Mouse (Mus musculus): Measurements from ENCODE around the gene Ccl22.
A peak's percentile ranks its signal among the peaks of the same experiment; 100 is the strongest.

The Ccl22 gene

GRCm38 (mm10) chr8:94745476-94746184 lies at the start of gene Ccl22:
Gene Ccl22 (plus strand): TSS chr8:94745590.
- no peak for DNase-seq

DNA sequence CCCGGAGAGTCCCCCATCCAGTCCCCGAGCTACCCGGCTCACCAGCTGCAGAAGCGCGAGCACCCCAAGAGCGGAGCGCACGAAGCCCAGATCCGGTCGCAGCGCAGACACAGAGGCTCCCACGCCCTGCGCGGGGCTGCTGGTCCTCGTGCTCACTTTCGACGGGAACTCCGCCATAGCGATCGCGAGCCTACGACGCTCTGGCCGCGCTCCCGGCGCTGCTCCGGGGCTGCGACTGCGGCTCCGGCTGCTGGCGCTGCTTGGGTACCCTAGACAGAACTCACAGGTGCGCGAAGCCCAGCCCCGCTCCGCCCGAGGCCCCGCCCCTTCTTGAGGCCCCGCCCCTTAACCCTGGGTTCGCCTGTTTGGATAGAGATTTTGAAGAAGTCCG lies 49.4 kb upstream of the Ccl22 start, which contains the start of gene Pllp:
Gene Pllp (minus strand): TSS at position 285 of the 391 bp plus-strand sequence.
- DNase-seq = peak; percentile 47

DNA sequence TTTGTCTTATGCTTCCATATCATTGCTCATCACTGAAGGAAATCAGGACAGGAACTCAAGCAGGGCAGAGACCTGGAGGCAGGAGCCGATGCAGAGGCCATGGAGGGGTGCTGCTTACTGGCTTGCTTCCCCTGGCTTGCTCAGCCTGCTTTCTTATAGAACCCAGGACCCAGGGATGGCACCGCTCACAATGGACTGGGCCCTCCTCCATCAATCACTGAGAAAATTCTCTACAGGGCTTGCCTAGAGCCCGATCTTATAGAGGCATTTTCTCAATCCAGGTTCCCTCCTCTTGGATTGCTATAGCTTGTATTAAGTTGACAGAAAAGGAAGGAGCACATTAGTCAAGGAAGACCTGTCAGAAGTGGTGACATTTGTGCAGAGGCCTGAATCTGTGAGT lies 48.8 kb upstream of the Ccl22 start:
- no peak for DNase-seq

- no peak for DNase-seq
Measured at GRCm38 (mm10) chr8:94697956-94698355, 47.4 kb upstream of the Ccl22 start.

DNA sequence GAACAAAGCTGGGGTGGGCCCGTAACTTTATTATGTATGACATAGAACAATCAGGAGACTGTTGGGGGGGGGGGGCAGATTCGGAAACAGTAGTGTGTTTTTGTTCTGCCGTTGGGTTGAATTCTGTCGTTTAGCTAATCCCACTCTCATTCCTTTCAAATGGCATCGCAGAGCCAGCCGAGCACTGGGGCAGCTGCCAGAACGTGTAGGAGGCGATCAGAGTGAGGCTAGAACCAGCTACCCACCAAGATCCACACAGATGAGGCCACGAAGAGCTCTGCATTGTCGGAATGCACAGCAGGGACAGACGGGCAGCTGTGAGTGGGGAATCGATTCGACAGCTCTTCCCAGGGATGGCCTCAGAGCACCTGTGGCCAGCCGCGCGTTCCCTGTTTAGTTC lies 46.0 kb upstream of the Ccl22 start:
- DNase-seq = no peak

- no peak for DNase-seq
Measured at GRCm38 (mm10) chr8:94700421-94700935, 44.9 kb upstream of the Ccl22 start.

DNA sequence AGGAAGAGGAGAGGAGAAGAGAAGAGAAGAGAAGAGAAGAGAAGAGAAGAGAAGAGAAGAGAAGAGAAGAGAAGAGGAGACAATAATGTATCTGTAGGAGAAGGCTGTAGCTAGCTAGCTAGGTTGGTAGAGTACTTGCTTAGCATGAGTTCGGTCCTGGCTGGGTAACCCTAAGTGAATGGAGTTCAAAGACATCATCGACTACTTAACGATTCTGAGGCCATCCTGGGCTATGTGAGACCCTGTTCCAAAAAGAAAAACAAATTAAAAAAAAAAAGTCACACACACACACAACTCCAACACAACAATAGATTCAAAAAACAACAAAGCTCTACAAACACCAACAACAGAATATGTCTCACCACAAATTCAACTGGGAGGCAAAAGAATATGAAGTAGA lies 43.2 kb upstream of the Ccl22 start:
- DNase-seq = no peak

DNA sequence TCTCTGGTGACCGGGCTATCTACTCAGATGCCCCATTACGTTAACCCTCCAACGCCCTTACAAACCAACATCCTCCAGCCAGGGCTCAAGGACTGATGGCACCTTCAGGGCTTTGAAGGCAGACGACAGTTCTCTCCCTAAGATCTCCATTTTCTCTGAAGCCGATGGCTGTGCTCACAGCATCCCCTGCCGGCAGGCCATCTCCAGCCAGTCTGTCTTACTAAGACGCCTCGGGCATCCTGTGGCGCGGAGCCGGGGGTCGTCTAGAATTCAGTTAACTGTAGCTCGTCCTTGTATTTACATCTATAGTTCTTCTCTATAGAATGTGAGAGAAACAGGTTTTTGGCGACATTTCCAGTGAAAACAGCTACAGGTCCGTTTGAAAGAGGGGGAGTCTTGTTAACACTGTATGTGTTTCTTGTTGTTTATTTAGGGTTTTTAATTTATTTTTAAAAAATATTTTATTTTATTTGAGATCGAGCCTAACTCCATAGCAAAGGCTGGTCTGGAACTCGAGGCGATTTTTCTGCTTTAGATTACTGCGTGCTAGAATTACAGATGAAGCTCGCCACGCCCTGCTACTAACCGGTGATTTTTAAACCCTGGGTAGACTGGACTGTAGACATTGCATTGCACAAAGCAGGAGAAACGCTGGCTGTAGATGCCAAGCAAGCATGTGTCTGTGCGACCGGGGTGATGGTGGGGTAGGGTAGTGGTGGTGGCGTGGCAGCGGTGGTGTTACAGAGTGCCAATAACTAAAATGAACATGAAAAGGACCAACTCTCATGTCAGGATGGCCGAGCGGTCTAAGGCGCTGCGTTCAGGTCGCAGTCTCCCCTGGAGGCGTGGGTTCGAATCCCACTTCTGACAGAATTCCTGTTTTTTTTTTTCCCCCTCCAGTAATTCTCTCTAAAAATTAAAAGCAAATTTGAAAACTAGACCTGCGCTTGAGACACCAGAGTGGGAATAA lies 42.3 kb upstream of the Ccl22 start:
- peak; percentile 80 for DNase-seq

DNA sequence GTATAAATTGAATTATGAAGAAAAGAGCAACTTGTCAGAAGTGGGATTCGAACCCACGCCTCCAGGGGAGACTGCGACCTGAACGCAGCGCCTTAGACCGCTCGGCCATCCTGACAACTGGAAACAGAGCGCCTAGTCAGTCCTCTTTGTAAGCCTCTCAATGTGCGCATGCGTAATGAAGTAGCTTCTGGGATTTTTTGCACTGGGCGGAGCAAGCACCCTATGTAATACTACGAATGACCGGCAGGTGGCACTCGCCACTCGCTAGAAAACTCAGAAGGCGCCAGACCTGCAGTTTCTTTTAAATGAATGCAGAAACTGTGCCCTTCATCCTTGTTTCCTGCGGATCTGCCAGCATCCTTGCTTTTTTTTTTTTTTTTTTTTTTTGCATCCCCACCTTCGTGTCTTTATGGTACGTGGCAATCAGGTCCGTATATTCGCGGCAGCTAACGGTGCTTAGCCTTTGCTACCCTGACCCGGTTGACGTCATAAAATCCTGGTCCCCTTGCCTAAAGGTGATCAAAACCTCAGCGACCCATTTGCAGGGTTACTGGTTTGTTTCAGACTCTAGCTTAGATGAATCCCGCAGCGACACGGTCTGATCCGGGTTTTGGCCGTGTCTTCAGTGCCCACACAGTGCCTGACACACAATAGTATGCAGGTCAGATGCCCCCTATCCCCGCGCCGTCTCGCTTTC lies 41.3 kb upstream of the Ccl22 start:
- DNase-seq = peak; percentile 99

- DNase-seq = no peak
Measured at GRCm38 (mm10) chr8:94704669-94704984, 40.8 kb upstream of the Ccl22 start.

DNA sequence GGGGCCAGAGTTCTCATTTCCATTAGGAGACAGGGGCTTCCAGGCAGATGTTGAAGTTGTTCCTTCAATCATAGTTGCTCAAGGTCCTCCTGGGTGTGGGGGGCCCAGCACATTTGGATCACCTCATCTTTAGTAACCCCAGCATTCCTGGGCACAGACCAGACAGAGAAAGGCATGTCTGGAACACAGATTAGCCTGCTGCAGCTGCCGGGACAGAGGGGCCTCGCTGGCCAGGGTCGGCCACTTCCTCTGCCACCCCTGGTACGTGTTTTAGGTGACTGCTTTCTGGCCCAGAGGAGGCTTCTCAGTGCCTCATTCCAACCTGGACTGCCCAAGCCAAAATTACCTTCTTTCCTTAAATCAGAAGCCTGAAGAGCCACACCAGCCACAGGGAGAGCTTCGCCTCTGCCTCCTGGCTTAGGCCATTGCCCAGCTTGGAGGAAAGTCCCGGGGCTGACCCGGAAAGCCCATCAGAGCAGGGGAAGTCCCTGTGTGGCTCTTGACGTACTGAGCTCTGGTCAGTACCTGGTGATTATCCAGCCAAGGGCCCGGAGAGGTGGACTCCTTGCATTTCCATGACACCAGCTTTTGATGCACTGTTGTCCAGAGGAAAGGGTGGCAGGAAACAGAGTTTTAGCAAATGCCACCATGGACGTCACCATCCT lies 39.7 kb upstream of the Ccl22 start:
- no peak for DNase-seq

GRCm38 (mm10) chr8:94706732-94707395 lies 38.5 kb upstream of the Ccl22 start:
- DNase-seq = no peak

- DNase-seq = no peak
Measured at GRCm38 (mm10) chr8:94710336-94710735, 35.1 kb upstream of the Ccl22 start.

- DNase-seq = peak; percentile 51
Measured at GRCm38 (mm10) chr8:94711160-94711718, 34.2 kb upstream of the Ccl22 start.

DNA sequence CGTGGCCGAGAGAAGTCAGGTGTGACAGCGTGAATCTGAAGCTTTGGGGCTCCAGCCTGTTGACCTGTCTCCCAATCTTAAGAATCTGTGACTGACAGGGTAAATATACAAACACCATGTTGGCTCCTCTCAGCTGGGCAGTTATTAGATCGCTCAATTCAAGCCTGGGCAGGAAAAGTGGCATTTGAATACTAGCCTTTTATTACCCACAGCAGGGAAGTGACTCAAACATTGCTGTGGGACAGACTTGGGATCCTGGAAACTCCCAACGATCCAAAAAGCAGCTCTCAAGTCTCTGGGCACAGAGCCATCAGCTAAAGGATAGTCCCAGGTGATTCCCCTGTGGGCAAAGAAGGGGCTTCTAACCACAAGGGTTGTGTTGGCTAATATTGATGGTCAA lies 30.8 kb upstream of the Ccl22 start:
- no peak for DNase-seq

DNA sequence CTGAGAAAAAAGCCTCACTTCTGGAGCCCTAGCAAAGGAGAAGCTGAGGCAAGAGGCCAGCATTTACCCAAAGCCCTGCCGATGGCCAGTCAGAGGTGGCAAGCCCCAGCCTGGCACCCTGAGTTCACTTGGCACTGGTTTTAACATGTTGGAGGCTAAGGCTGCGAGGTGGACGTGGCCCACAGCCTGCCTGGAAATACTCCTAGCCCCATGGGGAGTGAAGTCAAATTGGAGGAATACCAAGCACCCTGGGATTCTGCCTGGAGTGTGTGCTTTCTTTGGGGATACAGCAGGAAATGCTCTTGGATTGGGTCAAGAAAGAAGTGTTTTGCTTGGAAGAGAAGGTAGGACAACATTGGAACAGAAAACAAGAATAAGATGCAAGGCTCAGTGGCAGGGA lies 29.5 kb upstream of the Ccl22 start:
- no peak for DNase-seq

DNA sequence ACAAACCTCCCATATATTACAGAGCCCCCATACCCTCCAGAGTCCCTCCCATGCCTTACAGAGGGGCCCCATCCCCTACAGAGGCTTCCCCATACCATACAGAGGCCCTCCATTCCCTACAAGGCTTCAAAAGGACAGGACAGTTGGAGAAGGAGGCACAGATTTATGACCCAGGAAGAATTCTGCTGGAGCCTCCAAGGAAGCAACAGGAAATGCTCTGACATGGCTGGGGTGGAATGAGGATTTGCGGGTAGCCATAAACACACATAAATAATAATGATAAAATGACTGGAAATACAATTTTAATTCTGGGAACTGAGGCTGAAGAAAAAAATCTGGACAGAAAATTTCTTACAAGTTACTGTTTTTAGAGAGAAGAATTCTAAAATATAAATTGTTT lies 28.5 kb upstream of the Ccl22 start:
- no peak for DNase-seq

- no peak for DNase-seq
Measured at GRCm38 (mm10) chr8:94725998-94726397, 19.4 kb upstream of the Ccl22 start.

GRCm38 (mm10) chr8:94729301-94729700 lies 16.1 kb upstream of the Ccl22 start:
- no peak for DNase-seq

DNA sequence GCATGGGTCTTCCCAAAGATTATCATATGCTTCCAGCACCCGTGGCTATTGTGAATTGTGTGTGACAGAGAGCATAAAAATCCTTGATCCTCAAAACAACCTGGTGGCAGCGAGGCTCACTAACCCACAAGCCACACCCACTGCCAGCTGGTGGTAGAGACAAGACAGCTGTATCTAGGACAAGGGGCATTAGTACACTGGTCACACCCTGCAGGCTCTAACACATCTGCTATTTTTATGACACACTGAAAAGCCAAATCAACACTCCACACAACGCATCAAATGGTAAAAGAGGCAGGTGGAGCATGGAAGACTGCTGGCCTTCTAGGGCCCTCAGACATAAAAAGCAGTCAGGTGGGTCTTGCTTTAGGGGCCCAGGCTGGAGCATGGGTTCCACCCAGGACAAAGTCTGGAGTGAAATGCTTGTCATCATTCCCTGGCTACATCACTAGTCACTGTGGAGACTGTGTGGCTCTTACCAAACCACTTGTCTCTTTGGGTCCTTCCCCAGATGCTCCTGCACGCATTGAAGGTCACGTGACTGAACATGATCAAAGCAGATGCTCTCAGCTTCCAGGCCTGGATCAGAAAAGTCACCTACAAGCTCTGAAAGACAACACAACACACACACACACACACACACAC lies 11.4 kb upstream of the Ccl22 start:
- no peak for DNase-seq

GRCm38 (mm10) chr8:94734735-94735350 lies 10.5 kb upstream of the Ccl22 start:
- DNase-seq = no peak

All from right cerebral cortex, postnatal 4 days (tissue).